Mouse (Mus musculus) common myeloid progenitor, adult 5-6 weeks (primary cell): ENCODE data around the gene Trim52. TPM values are rescaled to one million over a fixed set of nuclear protein-coding genes. Genes with fewer than 3 reads are reported as not detected.

Source experiments
- ATAC-seq: replicated peaks from 2 replicates; pipeline ENCODE4 v1.8.0; 2016; ENCODE audit warnings: low read depth, mild to moderate bottlenecking, moderate TSS enrichment, inconsistent platforms; ENCODE audit not compliant: poor library complexity, severe bottlenecking
- total RNA-seq: library from RNA; stranded (forward); fragments of 200-1000, 187-1606 nt; gene quantifications from 2 replicates; pipeline ENCODE4 v1.2.3, GENCODE M21; 2017

Trim52 gene
- total RNA-seq: not detected in 2 replicates

DNA sequence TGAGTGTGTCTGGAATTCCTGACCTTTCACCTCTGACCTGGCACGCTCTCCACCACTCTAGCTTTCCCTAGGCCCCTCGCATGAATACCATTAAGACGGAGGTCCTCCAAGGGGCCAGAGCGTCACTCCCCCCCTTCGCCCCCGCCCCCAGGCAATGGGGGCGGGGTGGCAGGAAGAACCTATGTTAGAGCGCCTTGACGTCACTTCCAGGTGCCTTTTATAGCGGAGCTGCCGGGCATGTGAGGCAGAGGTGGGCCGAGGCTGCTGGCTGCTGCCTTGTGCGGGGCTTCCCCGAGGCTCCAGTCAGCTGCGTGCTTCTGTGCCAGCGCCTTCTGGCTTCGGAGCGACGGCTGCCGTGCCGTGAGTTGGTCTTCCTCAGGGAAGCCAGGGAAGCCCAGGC, at the start of gene Trim52:
Gene Trim52, plus strand, starts transcription at position 219 of the 400 bp plus-strand sequence.
- no peak for ATAC-seq

DNA sequence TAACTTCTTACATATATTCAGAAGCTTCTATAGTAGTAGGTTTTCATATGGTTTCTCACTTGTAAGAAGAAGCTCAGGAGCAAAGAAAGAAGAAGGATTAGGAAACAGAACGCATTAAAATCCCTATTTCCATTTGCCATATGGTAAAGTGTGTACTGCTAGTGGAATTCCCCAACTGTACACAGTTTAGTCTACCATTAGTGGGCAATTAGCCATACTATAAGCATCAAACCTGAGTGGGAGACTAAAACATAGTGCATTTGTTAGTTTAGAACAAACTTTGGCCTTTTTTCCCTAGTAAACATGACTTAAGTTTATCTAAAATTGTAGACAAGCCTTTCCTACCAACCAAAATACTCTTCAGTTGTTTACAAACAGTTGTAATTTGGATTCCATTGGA, 33.4 kb upstream of the Trim52 start:
- ATAC-seq: no peak

DNA sequence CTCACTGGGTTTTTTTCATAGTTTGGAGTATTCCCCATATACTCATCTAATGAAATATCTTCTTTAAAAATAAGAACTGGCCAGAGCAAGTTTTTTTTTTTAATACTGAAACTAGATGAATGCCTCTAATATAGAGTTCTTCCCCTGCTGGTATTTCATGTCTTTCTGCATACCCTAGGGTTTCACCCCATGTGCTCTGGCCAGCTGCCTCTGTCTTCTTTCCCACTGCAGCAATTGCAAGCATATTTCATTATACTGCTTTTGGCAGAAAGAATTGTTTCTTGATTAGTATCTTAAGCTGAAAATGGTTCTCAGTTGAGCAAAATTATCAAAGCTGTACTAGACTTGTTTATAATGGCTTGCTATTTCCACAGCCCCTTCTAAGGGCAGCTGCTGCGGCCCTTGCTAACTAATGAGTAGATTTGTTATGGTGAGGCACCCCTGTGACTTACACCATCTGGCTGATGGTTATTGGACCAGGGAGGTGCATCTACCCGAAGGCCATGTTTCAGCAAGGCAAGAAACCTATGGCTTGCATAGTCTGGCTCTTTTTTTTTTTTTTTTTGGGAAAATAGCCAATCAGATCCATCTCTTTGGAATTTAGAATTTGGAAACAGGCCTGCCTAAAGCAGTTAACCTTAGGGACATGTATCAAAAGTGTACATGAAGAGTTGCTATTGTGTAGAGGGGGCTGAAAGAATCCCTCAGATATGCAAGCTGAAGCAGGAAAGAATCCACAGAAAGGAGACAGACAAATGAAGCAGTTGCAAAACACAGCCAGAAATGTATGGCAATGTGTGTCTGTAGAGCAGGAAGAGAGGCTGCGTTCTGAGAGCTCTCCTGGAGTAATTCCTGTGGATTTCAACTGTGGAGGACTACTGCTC, 30.6 kb upstream of the Trim52 start:
- no peak for ATAC-seq

DNA sequence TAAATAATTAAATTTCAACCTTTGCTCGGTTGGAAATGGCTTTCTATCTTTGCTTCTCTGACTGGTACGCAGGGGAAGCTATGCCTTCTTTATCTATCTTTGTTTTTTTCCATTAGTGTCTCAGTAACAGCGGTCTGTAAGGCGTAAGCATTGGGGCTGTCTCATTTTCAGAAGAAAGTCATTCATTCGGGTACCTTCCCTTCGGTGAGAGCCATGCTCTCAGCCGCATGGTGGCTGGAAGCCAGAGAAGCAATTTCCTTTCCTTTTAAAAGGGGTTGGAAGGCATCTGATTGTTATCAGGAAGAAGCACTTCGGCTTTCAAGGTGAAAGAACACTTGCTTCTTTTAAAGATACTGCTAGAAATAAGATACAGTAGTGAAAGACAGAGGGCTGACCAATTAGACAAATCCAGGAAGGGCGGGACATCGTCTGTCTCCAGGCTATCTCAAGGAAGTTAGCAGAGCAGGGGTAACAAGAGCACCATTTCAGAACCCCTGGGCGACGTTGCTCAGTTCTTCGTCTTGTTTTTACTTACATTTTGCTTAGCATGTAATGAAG, 17.4 kb upstream of the Trim52 start:
- ATAC-seq: 0 out of 2 replicates have a peak, but pooled peaks have one; percentile 22

DNA sequence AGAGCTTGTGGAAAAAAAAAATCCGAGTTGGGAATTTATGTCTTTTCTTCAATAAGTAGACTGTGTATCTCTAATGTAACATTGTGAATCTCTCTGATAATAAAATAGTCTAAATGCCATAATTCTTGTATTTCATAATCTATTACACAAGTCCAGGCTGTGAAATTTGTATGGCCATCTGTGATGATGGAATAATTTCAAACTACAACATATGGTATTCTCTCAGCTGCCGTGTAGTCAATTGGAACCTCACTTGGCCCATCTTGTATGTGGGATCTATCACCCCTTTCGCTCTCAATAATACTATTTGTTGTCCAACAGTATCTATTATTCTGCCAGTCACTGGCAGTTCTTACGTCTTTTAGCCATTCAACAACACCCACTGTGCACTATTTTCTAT, 9.2 kb upstream of the Trim52 start:
- no peak for ATAC-seq

DNA sequence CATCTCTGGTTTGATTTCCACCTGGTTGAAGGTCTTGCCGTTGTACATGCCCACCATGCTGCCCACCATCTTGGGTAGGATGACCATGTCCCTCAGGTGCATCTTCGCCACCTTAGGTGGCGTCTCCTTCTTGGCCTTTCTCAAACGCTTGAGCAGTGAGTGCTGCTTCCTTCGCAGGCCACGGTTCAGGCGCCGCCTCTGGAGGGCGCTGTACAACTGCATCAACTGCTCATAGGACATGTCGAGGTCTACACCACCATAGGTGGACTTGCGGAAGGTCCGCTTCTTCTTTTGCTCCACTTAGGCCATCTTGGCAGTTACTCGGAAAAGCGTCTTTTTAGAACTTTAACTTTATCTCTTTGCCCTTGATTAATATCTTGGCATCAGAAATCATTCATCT, 5.1 kb upstream of the Trim52 start:
- no peak for ATAC-seq

DNA sequence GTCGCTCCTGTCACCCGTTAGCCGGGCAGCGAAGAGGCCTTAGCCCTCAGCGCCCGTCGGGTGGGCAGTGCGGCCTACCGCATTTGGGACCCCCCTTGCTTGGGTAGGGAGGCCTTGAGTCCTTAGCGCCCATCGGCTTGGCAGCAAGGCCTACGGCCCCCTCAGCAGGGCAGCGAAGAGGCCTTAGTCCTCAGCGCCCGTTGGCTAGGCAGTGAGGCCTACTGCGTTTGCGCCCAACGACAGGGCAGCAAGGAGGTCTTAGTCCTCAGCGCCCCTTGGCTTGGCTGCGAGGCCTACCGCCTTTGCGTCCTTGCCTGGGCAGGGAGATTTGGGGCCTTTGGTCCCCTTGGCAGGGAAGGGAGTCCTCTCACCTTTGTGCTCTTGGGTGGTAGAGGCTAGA, 427 bp downstream of the Trim52 start:
- no peak for ATAC-seq

DNA sequence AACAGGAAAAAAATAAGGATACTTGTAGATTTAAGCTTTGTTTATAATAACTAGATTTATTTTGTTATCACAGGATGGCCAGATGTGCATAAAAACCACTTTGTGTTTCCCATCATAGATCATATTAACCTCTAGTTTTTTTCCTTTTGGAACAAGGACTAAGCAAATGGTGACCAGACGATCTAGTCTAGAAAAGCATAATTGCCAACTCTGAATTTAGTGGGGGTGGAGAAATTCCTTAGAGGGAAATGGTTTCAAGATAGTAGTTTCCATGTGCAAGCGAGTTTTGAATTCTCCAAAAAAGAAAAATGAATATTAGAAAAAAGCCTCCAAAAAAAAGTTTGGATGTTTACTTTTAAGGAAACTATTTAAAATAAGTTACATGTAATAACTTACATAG, 13.4 kb downstream of the Trim52 start:
- no peak for ATAC-seq

DNA sequence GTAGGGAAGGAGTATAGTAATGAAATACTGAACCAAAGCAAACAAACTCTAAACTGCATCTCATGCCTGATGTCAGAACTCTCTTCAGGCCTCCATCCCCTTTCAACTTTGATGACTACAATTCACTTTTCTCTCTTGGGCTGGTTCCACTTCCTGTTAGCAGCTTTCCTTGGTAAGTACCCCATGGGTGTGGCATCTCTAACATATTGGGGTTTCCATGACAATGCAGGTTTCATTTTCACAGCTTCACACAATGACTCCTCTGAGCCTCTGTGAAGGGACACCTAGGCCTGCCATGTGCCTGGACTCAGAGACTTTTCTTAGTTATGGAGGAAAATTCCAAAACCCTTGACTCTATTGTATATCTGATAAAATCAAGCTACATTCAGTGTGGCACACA, 30.3 kb downstream of the Trim52 start:
- ATAC-seq: 0 out of 2 replicates have a peak, but pooled peaks have one; percentile 39

DNA sequence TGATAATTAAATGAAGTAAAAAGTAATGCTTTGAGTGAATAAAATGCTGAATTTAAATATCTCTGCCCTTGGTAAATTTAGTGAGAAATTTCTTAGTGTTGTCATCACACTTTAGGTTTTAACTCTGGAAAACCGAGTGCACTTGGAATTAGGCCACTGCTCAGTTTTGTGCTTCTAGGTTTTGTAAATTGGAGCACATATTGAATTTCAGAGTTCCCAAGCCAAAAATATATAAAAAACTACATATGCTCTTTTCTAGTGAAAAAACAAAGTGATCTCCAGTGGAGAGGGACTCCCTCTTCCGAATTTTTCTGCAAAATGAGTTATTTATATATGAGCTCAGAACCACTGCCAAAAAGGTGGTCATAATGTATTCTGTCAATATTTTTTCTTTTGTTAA, 45.2 kb downstream of the Trim52 start:
- no peak for ATAC-seq

DNA sequence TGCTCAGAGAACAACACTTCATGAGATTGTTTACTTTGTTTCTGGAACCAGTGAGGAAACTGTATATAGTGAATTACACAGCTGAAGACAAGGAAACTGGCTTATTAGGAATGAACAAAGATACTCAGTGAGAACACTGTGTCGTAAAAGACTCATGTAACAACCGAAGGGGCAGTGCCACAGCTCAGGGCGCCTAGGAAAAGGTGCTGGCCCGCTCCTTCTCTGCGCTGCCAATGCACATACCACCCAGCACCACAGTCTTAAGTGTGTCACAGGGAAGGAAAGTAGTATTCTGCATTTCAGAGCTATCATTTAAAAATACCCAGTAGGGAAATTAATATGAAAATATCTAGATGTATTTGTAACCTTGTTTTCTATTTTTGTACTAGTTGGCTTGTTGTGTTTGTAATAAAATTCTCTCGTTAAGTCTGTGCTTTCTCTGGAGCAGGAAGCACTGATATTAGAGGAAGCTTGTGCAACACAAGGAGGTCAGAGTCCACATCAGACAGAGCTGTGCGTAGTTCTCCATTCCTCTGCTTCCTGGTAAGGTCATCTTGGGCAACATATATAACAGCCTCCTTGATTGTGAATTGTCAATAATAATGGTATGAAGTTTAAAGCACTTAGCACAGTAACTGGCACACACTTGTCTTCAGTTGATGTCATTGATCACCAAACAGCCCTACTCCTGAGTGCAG, 49.0 kb downstream of the Trim52 start:
- peak; percentile 94 for ATAC-seq

DNA sequence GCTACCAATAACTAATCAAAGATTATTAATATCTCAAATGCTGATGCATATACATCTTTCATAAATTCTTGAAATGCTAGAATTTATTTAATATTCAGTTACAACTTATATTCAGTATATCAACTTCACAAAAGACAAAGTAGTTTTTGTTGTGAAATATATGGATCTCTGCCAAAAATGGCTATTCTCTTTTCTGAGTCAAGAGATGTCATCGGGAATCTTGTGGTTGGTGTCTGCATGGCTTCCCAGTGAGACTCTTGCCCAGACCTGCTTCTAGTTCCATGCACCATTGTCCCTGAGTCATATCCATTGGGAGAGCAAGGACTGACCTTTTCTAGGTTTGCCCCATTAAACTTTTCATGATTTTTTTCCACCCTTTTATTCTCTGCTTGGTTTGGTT, 50.5 kb downstream of the Trim52 start:
- ATAC-seq: no peak

DNA sequence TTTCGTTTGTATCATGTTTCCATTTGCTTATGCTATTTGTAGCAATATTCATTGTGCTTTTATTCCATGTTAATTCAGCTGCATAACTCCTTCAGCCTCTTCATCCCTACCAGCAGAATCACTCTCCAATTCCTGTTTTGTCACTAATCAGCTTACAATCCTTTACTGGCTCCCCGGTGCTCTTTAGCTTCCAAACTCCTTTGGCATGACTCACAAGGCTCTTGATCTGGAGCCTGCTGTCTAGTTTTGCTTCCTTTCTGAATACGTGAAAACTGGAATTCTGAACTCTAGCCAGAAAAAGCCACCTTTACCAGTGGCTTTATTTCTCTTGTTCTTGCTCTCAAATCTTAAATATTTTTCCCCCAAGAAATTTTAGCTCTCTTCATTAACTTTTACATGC, 56.3 kb downstream of the Trim52 start:
- no peak for ATAC-seq

DNA sequence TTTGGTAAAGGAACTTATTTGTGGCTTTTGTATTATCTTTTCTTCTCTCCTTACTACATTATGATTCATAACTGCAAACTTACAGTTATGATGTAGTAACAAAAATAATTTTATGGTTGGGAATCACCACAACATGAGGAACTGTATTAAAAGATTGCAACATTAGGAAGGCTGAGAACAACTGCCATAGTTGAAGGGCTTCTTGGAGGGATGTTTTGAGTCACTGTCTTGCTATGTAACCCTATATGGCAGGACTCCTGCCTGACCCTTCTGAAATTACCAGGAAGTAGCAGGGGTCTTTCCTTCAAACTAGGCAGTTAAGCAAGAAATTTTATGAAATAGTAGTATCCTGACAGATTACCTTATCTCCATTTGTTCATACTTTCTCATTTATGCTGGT, 57.2 kb downstream of the Trim52 start:
- ATAC-seq: peak; percentile 77

DNA sequence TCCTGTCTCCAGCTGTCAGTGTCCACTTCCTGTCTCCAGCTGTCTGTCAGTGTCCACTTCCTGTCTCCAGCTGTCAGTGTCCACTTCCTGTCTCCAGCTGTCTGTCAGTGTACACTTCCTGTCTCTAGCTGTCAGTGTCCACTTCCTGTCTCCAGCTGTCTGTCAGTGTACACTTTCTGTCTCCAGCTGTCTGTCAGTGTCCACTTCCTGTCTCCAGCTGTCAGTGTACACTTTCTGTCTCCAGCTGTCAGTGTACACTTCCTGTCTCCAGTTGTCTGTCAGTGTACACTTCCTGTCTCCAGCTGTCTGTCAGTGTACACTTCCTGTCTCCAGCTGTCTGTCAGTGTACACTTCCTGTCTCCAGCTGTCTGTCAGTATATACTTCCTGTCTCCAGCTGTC, 57.9 kb downstream of the Trim52 start:
- peak; percentile 18; the same call in 1 of the 2 replicates for ATAC-seq

DNA sequence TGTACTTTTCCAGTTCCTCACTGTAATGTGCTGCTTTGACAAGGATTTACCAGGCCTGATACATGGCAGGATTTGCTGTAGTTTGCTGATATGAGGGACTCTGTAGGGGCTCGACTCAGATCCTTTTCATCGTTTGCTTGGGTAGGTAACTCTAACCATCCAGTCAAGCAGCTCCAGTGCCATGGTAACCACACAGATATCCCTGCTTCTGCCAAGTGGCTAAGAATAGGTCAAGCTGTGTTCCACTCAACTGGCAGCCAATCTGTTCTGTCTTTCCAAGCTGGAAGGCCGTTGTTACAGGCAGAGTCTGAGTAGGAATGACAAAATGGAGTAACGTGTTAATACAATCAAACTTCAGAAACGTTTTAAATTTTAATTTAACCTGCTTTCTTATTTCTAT, 70.9 kb downstream of the Trim52 start:
- ATAC-seq: no peak

DNA sequence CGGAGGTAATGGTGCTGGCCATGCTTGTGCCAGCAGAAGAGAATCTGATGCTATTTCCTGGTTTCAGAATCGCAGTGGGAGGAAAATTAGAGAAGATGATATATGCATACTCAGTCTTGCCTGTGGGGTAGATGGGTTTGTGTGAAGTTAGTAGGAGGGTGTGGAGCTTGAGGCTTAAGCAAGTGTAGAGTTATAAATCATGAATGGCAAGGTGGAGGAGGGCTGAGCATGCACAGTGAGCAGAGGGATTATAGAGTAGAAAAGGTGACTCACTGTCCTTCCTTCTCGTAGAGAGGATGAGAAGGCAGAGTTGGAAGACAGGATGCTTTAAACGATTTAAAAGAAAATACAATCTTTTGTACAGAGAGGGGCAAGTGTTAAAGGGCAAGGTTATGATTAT, 72.2 kb downstream of the Trim52 start:
- no peak for ATAC-seq

DNA sequence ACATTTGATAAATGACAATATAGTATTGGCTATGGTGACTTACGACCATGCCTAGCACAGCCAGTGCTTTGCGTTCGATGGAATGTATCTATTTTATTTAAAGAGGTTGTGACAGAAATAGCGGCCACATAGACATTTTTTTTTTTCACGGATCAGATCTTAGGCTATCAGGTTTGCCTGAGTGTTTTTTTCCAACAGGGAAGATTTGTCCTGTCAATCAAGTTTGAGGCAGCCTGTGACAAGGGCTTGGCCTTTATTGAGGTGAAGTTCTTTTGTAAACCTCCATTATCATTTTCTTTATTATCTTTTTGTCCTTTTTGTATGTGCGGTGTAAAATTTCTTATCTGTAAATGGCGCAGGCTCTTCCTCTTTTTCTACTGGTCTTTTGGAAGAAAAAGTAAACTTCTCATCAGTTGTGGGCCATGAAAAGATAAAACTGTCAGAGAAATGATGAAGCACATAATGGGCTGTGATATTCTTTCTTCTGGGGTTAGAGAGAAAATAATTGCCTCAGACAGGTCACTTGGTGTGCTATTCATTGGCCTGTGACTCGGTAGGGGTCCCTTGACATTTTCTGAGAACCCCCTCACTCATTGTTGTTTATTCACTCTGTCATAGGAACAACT, 73.2 kb downstream of the Trim52 start:
- ATAC-seq: peak; percentile 75

DNA sequence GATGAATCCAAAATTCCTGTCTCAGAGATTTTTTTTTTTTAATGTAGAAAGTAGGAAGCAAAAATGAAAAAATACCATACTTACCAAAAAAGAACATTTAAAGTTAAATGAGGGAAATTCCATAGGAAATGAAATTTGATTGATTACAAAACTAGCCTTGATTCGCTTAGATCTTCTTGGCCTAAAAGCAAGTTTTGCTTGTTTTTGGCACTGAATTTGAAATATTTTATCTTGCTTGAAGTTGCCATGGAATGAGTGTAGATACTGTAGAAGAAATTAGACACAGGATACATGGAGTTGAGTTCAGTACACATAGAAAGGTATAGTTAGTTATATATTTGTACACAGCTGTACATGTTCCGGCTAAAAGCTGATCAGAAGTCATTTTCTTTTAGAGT, 73.7 kb downstream of the Trim52 start:
- no peak for ATAC-seq

DNA sequence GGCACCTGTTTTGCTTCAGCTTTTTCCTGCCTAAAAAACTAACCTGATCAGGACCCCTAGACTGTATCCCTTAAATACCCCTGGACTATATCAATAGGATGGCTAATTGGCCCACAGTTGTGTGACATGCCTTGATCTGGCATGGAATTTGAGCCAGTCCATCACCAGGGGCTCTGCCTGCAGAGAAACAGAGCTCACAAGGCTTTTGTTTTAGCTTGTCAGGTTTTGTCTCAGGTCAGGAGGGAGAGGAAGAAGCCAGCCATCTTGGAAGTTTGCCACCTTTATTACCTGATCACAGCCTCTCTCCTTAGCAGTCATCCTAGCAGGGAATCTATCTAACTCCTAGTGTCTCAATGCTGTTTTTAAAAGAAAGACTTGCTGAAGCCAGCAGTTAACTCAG, 74.6 kb downstream of the Trim52 start:
- ATAC-seq: no peak

DNA sequence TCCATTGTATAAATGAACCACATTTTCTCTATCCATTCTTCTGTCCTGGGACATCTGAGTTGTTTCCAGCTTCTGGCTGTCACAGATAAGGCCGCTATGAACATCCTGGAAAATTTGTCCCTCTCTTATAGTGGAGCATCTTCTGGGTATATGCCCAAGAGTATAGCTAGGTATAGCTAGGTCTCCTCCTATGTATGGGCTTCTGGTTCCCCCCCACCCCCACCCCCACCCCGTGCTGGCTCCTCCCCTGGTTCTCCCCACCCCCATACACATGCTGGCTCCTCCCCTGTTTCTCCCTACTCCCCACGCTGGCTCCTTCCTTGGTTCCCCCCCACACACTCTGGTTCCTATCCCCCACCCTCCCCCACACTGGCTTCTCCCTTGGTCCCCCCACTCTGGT, 78.0 kb downstream of the Trim52 start:
- ATAC-seq: no peak
